In the genomic region with DNA sequence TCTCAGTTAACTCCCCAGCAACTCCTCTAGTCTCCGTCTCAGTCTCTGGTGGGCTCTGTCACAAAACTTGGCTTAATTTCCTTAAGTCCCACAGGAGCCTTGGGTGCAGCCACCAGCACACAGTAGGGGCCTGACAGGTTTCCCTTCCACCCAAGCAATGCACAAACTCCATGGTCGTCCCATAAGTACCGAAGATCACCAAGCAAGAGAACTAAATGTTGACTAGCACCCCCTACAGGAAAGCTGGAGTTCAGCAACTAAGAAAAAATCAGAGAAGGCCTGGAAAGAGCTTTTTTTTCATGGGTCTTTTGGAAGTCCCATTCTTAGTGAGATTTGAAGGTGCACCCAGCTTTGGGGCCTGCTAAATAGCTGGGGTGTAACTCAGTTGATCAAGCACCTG, we compare ENCODE assay signal across 14 mouse cellular contexts. TPM values are rescaled to one million over a fixed set of nuclear protein-coding genes. Genes with fewer than 3 reads are reported as not detected.
A peak's percentile ranks its signal among the peaks of the same experiment; 100 is the strongest.
DNase-seq lines count a peak whose midpoint lies in the region; ATAC-seq and TF ChIP-seq lines count a peak whose summit lies in the region.
"Had no signal": no experiment of that assay in that cellular context is flagged by ENCODE, and none has a peak within 500 bp of the region (broad histone marks: within the 10 kb centered on the region; RNA-seq: fewer than 3 reads in every experiment).

No protein-coding gene starts in this region.

- TF ChIP-seq POLR2A in brain, embryonic 14.5 days (IDR thresholded peaks at IDR 0.05; ENCODE audit: borderline replicate concordance, extremely low read depth, insufficient read depth, insufficient read length, poor library complexity, severe bottlenecking) = no peak

- DNase-seq in kidney, adult 9 months = peak; percentile 33
- no peak for DNase-seq in kidney, postnatal 4 days
- DNase-seq in 416B (ENCODE audit: low read depth) = peak; percentile 36
- peak; percentile 31 for DNase-seq in A20 (ENCODE audit: low read depth, low spot score)
- no peak for DNase-seq in brain, embryonic 14.5 days (ENCODE audit: low read depth)
- DNase-seq in Muller cell, postnatal 12 days (ENCODE audit: inconsistent ontology term) = no peak
- DNase-seq in right cerebral cortex, postnatal 14 days = no peak
- DNase-seq: heart, postnatal 10 days had no signal

- no peak for ATAC-seq in megakaryocyte-erythroid progenitor cell, adult 5-6 weeks (replicated peaks; ENCODE audit: low FRiP score, low TSS enrichment, poor library complexity, severe bottlenecking)
- ATAC-seq: intestine, embryonic 15.5 days had no signal

- TF ChIP-seq CTCF in brain, embryonic 14.5 days (IDR thresholded peaks at IDR 0.05; ENCODE audit: borderline replicate concordance, extremely low read depth, insufficient read depth, insufficient read length) = peak; percentile 27; the same call in 1 of the 2 replicates

RNA-seq across cellular contexts. Expression of a gene that starts 14.1 kb away (rescaled TPM):
- 0.52 and 0.86 TPM in 2 replicates for polyA plus RNA-seq in brain, embryonic 14.5 days (2012; rRNA removed)
- not detected in 2 replicates for total RNA-seq in megakaryocyte-erythroid progenitor cell, adult 5-6 weeks (2014; fragmentation: Nextera tagmentation)
- total RNA-seq in megakaryocyte-erythroid progenitor cell, adult 5-6 weeks (2017) = 0.70 TPM in 1 of 2 replicates, not detected in the other
- polyA plus RNA-seq: macrophage had no signal

RNA-seq across cellular contexts. Expression of a gene that starts 14.4 kb away (rescaled TPM):
- 0.06 and 0.08 TPM in 2 replicates for polyA plus RNA-seq in brain, embryonic 14.5 days (2012; rRNA removed)
- total RNA-seq in megakaryocyte-erythroid progenitor cell, adult 5-6 weeks (2014; fragmentation: Nextera tagmentation) = 1.5 TPM in 1 of 2 replicates, not detected in the other
- total RNA-seq in megakaryocyte-erythroid progenitor cell, adult 5-6 weeks (2017) = 0.38 and 0.57 TPM in 2 replicates

RNA-seq across cellular contexts. Expression of a gene that starts 15.2 kb away (rescaled TPM):
- 7.9 and 15.1 TPM in 2 replicates for polyA plus RNA-seq in brain, embryonic 14.5 days (2012; rRNA removed)
- total RNA-seq in megakaryocyte-erythroid progenitor cell, adult 5-6 weeks (2014; fragmentation: Nextera tagmentation) = 62.1 and 69.2 TPM in 2 replicates
- total RNA-seq in megakaryocyte-erythroid progenitor cell, adult 5-6 weeks (2017) = 17.3 and 25.3 TPM in 2 replicates

RNA-seq across cellular contexts. Expression of a gene that starts 55.0 kb away (rescaled TPM):
- polyA plus RNA-seq in brain, embryonic 14.5 days (2012; rRNA removed) = not detected in 2 replicates
- not detected in 2 replicates for total RNA-seq in megakaryocyte-erythroid progenitor cell, adult 5-6 weeks (2014; fragmentation: Nextera tagmentation)
- total RNA-seq in megakaryocyte-erythroid progenitor cell, adult 5-6 weeks (2017) = not detected in 2 replicates
- total RNA-seq: common myeloid progenitor, adult 5-6 weeks; heart, postnatal 10 days had no signal
- polyA plus RNA-seq: intestine, embryonic 15.5 days; limb, embryonic 11.5 days; macrophage; stomach, embryonic 16.5 days had no signal

Comparison
In these comparisons a context has a peak if more than half of its experiments do, and no peak if none do; other contexts are left out.
1. DNase-seq: peak in kidney, adult 9 months (single experiment), 416B (single experiment) and A20 (single experiment); none in kidney, postnatal 4 days (0 of 2), brain, embryonic 14.5 days (single experiment), Muller cell, postnatal 12 days (single experiment) and right cerebral cortex, postnatal 14 days (single experiment).